Mouse (Mus musculus) macrophage (primary cell): ENCODE data around the gene Fndc8. TPM values are rescaled to one million over a fixed set of nuclear protein-coding genes. Genes with fewer than 3 reads are reported as not detected.

Source experiments
- H3K27ac ChIP-seq: fragments of 350-480 bp; formaldehyde crosslinking; 2 replicates; pipeline ENCODE4 v1.9.0; 2021
- H3K36me3 ChIP-seq: fragments of 350-480 bp; formaldehyde crosslinking; 2 replicates; pipeline ENCODE4 v1.9.0; 2021; ENCODE audit errors: inconsistent target
- H3K4me3 ChIP-seq: fragments of 350-480 bp; formaldehyde crosslinking; 2 replicates; pipeline ENCODE4 v1.9.0; 2021; ENCODE audit errors: inconsistent target
- H3K79me2 ChIP-seq: fragments of 350-480 bp; formaldehyde crosslinking; 2 replicates; pipeline ENCODE4 v1.9.0; 2021; ENCODE audit errors: inconsistent target
- WGBS: methylation state at CpG from one replicate; pipeline ENCODE4 v1.1.7; 2026; ENCODE audit warnings: inconsistent platforms; ENCODE audit not compliant: missing documents; 5-methylcytosine and 5-hydroxymethylcytosine counted together
- polyA plus RNA-seq: library from polyadenylated mRNA; stranded (reverse); fragments of 250-400 nt; gene quantifications from 3 replicates; pipeline ENCODE4 v1.2.4, GENCODE M21; 2018; ENCODE audit warnings: inconsistent platforms

The Fndc8 gene
- polyA plus RNA-seq, 1 experiment from 2014 or later, result not detected

DNA sequence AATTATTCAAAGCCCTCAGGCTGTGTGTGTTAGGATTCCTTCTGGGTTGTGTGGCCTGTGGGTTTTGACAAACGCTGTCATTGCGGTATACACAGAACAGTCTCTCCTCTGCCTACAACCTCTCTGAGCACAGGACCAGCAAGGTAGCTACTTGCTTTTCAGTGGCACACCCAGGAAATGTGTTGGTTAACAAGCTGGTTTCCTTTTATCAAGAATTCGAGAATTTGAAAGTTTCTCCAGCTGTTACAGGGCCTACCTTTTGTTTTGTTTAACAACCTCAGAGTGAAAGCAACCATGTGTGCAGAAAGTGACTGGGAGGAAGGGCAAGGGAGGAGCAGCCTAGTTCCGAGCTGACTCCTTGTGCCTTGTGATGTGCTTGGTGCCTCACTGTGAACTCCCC, 55.5 kb downstream of the Fndc8 start:
- H3K4me3 ChIP-seq, result no peak overlapping the region
- 69% methylated on average over 4 of the region's 4 CpGs for WGBS
- H3K79me2 ChIP-seq, result no peaks in the 10 kb centered on the region
- no peaks in the 10 kb centered on the region for H3K36me3 ChIP-seq
- H3K27ac ChIP-seq, result no peak overlapping the region

DNA sequence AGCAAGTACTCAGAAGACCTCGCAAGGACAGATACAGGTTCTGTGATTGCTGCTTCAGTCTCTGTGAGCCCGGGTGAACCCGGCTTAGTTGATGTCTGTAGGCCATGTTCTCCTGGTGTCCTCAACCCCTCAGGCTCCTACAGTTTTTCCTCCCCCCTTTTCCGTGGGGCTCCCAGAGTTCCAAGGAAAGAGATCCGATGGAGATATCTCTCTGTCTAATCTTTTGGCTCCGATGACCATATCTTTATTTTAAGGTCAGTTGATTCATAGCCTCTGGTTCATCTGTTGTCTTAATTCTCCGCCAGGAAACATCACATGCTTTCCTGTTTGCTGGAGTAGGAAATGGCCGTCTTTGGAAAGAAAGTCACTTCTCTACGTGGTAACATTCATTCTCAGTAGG, 57.1 kb downstream of the Fndc8 start:
- H3K27ac ChIP-seq, result no peak overlapping the region
- WGBS, result 86% methylated on average over 7 of the region's 9 CpGs
- H3K4me3 ChIP-seq, result no peak overlapping the region
- H3K79me2 ChIP-seq, result peaks cover 12% of the 10 kb centered on the region
- no peaks in the 10 kb centered on the region for H3K36me3 ChIP-seq

Other genes starting within 250 kb of the Fndc8 start
- gene Cct6b, start 127.8 kb upstream of the Fndc8 start, polyA plus RNA-seq, result 0.10 to 0.12 TPM in 2 of 3 replicates, not detected in the other
- 17.4 to 31.8 TPM (median 19.8 TPM) in 3 replicates for gene Zfp830, start 127.8 kb upstream of the Fndc8 start, polyA plus RNA-seq
- 8.5 to 10.4 TPM (median 9.2 TPM) in 3 replicates for gene Lig3, start 111.0 kb upstream of the Fndc8 start, polyA plus RNA-seq
- gene Rffl, start 20.9 kb upstream of the Fndc8 start, polyA plus RNA-seq, result 3.1 to 7.7 TPM (median 5.0 TPM) in 3 replicates
- gene Rad51d, start 1.5 kb upstream of the Fndc8 start, polyA plus RNA-seq, result 6.3 to 8.1 TPM (median 7.7 TPM) in 3 replicates
- 3.3 to 10.8 TPM (median 3.7 TPM) in 3 replicates for gene Nle1, start 16.3 kb downstream of the Fndc8 start, polyA plus RNA-seq
- 0.06 TPM in 1 of 3 replicates, not detected in the others for gene Unc45b, start 18.4 kb downstream of the Fndc8 start, polyA plus RNA-seq
- 138 to 296 TPM (median 191 TPM) in 3 replicates for gene Slfn5, start 59.2 kb downstream of the Fndc8 start, polyA plus RNA-seq
- gene Slfn9, start 99.7 kb downstream of the Fndc8 start, polyA plus RNA-seq, result 24.7 to 28.8 TPM (median 27.0 TPM) in 3 replicates
- 43.7 to 104 TPM (median 83.5 TPM) in 3 replicates for gene Slfn8, start 128.7 kb downstream of the Fndc8 start, polyA plus RNA-seq
- 335 to 670 TPM (median 455 TPM) in 3 replicates for gene Slfn2, start 173.0 kb downstream of the Fndc8 start, polyA plus RNA-seq
- gene Slfn1, start 224.7 kb downstream of the Fndc8 start, polyA plus RNA-seq, result 3.5 to 9.8 TPM (median 4.5 TPM) in 3 replicates